ENCODE assay signal across 9 mouse cellular contexts in the genomic region with DNA sequence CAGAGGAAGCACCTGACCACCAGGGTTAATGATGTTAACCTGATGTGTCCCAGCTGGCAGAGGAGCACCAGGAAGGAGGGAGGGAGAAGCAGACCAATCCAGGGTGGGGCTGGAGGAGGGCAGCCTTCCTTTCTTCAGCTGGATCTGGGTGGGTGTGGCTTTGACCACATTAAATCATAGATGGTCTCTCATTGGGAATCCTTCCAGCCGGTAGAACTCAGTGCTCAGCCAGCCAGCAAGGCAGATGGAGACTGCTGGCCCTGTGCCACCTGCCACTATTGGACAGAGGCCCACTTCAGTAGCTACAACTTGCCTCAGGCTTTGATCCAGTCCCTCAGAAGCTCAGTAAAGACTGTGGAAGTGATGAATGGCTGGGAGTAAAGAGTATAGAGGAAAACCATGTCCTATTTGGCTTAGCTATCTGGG.
DNase-seq lines count a peak whose midpoint lies in the region; ATAC-seq and TF ChIP-seq lines count a peak whose summit lies in the region.
"Had no signal": no experiment of that assay in that cellular context is flagged by ENCODE, and none has a peak within 500 bp of the region (broad histone marks: within the 10 kb centered on the region; RNA-seq: fewer than 3 reads in every experiment).

No protein-coding gene starts in this region.

- TF ChIP-seq POLR2A in heart, adult 2 months (IDR thresholded peaks at IDR 0.05; ENCODE audit: insufficient read depth, low read depth, low read length): no peak

- TF ChIP-seq EP300 in heart, adult 2 months (IDR thresholded peaks at IDR 0.05; ENCODE audit: insufficient read depth, low read depth, low read length): no peak

- no peak overlapping the region for H3K9ac ChIP-seq in heart, adult 2 months (ENCODE audit: low read depth, low read length)
- H3K9ac ChIP-seq in heart, embryonic 11.5 days (ENCODE audit: low read depth, low read length): no peak overlapping the region
- no peak overlapping the region for H3K9ac ChIP-seq in forebrain, embryonic 14.5 days (ENCODE audit: low read length)
- no peak overlapping the region for H3K9ac ChIP-seq in kidney, postnatal 0 days (ENCODE audit: low read depth, low read length)
- H3K9ac ChIP-seq: limb, embryonic 13.5 days had no signal

- no peak overlapping the region for H3K4me3 ChIP-seq in heart, adult 2 months
- H3K4me3 ChIP-seq in heart, embryonic 11.5 days (ENCODE audit: low read depth, low read length): no peak overlapping the region
- H3K4me3 ChIP-seq in forebrain, embryonic 14.5 days (ENCODE audit: low read depth, low read length): no peak overlapping the region
- H3K4me3 ChIP-seq in kidney, postnatal 0 days (replicated peaks; ENCODE audit: low read depth, low read length): no peak overlapping the region
- H3K4me3 ChIP-seq: limb, embryonic 13.5 days had no signal

- intact Hi-C loops in heart, adult 2 months (cut with DNase I): no loop called here

- H3K9me3 ChIP-seq in heart, embryonic 11.5 days (replicated peaks; ENCODE audit: control insufficient read depth, low read length): no peaks in the 10 kb centered on the region
- no peaks in the 10 kb centered on the region; the same call in 1 of the 2 replicates for H3K9me3 ChIP-seq in forebrain, embryonic 14.5 days (replicated peaks; ENCODE audit: control insufficient read depth, low read length)
- peaks cover 5% of the 10 kb centered on the region for H3K9me3 ChIP-seq in kidney, postnatal 0 days (replicated peaks; ENCODE audit: low read length)

- H3K27ac ChIP-seq in heart, adult 2 months: no peak overlapping the region
- no peak overlapping the region for H3K27ac ChIP-seq in heart, embryonic 11.5 days (ENCODE audit: low read depth, low read length)
- H3K27ac ChIP-seq in forebrain, embryonic 14.5 days (ENCODE audit: low read depth, low read length): peak overlapping the region; percentile 65
- no peak overlapping the region for H3K27ac ChIP-seq in kidney, postnatal 0 days
- H3K27ac ChIP-seq: limb, embryonic 13.5 days had no signal

- H3K4me1 ChIP-seq in heart, adult 2 months (ENCODE audit: control insufficient read depth, insufficient read depth, low read length): no peaks in the 10 kb centered on the region
- H3K4me1 ChIP-seq in heart, embryonic 11.5 days (ENCODE audit: control insufficient read depth, insufficient read depth, low read length): no peaks in the 10 kb centered on the region
- peaks cover 6% of the 10 kb centered on the region for H3K4me1 ChIP-seq in forebrain, embryonic 14.5 days (ENCODE audit: control insufficient read depth, insufficient read depth, low read length)
- H3K4me1 ChIP-seq in kidney, postnatal 0 days (replicated peaks; ENCODE audit: insufficient read depth, low read length): 0 out of 2 replicates have a peak, but pooled peaks cover 5% of the 10 kb centered on the region

- TF ChIP-seq CTCF in heart, adult 2 months (IDR thresholded peaks at IDR 0.05): no peak
- no peak for TF ChIP-seq CTCF in kidney, postnatal 0 days (IDR thresholded peaks at IDR 0.05; ENCODE audit: low read depth)

- H3K79me2 ChIP-seq in heart, adult 2 months (replicated peaks; ENCODE audit: control insufficient read depth, insufficient read depth, low read length): no peaks in the 10 kb centered on the region

- H3K36me3 ChIP-seq in heart, adult 2 months (ENCODE audit: control insufficient read depth, insufficient read depth, low read length): no peaks in the 10 kb centered on the region
- H3K36me3 ChIP-seq in heart, embryonic 11.5 days (ENCODE audit: control insufficient read depth, insufficient read depth, low read length): no peaks in the 10 kb centered on the region
- no peaks in the 10 kb centered on the region for H3K36me3 ChIP-seq in forebrain, embryonic 14.5 days (ENCODE audit: control insufficient read depth, insufficient read depth, low read length)
- no peaks in the 10 kb centered on the region for H3K36me3 ChIP-seq in kidney, postnatal 0 days (ENCODE audit: insufficient read depth, low read length)
- H3K36me3 ChIP-seq: limb, embryonic 13.5 days had no signal

- no peaks in the 10 kb centered on the region for H3K27me3 ChIP-seq in heart, adult 2 months (ENCODE audit: control insufficient read depth, insufficient read depth, low read length)
- no peaks in the 10 kb centered on the region for H3K27me3 ChIP-seq in heart, embryonic 11.5 days (ENCODE audit: control insufficient read depth, insufficient read depth, low read length)
- no peaks in the 10 kb centered on the region for H3K27me3 ChIP-seq in forebrain, embryonic 14.5 days (replicated peaks; ENCODE audit: control insufficient read depth, insufficient read depth, low read length)
- no peaks in the 10 kb centered on the region for H3K27me3 ChIP-seq in kidney, postnatal 0 days (ENCODE audit: insufficient read depth, low read length)
- H3K27me3 ChIP-seq: limb, embryonic 13.5 days had no signal

- no peak overlapping the region for H3K4me2 ChIP-seq in heart, embryonic 11.5 days
- H3K4me2 ChIP-seq in forebrain, embryonic 14.5 days (ENCODE audit: low read length): no peak overlapping the region
- H3K4me2 ChIP-seq in kidney, postnatal 0 days (ENCODE audit: low read length): no peak overlapping the region
- H3K4me2 ChIP-seq: limb, embryonic 13.5 days had no signal

- ATAC-seq in heart, embryonic 11.5 days (replicated peaks; ENCODE audit: insufficient number of reproducible peaks, low FRiP score, low TSS enrichment): no peak
- peak; percentile 93 for ATAC-seq in forebrain, embryonic 14.5 days
- ATAC-seq in kidney, postnatal 0 days (replicated peaks; ENCODE audit: low FRiP score, low read depth): peak; percentile 81
- no peak for ATAC-seq in granulocyte monocyte progenitor cell, adult 5-6 weeks (replicated peaks; ENCODE audit: poor library complexity, severe bottlenecking)

- peak; percentile 7 to 15 for DNase-seq in heart, adult 2 months
- peak; percentile 67 for DNase-seq in adrenal gland, postnatal 10 days
- DNase-seq in forebrain, embryonic 14.5 days (ENCODE audit: low spot score): peak; percentile 94
- DNase-seq in kidney, postnatal 0 days (ENCODE audit: low spot score): peak; percentile 74
- peak; percentile 46 for DNase-seq in lung, postnatal 14 days
- DNase-seq in spleen, adult 12 weeks (ENCODE audit: low spot score): no peak

- 13% methylated on average over 1 of the region's 1 CpGs for WGBS in heart, adult 2 months
- 43% methylated on average over 1 of the region's 1 CpGs for WGBS in heart, embryonic 11.5 days (ENCODE audit: insufficient replicate concordance)
- WGBS in forebrain, embryonic 14.5 days: 4% methylated on average over 1 of the region's 1 CpGs
- WGBS in kidney, postnatal 0 days: 0% methylated on average over 1 of the region's 1 CpGs

Comparison
In these comparisons a context has a peak if more than half of its experiments do, and no peak if none do; other contexts are left out.
1. ATAC-seq: peak in forebrain, embryonic 14.5 days (single experiment) and kidney, postnatal 0 days (single experiment); none in heart, embryonic 11.5 days (single experiment) and granulocyte monocyte progenitor cell, adult 5-6 weeks (single experiment).